Mouse (Mus musculus) yolk sac, embryonic 10.5 days (tissue): Measurements from ENCODE around the gene Chrna9.
"Not testable (repeated sequence)": the region's sequence is repeated elsewhere in the genome, so short reads cannot be mapped to it uniquely, and the experiment has no call there.

Experiments
- DNase-seq: peaks from one replicate; pipeline ENCODE4 v3.0.0-alpha.2; 2017; ENCODE audit warnings: low spot score

Chrna9 gene

GRCm38 (mm10) chr5:65958597-65958996, 23.9 kb downstream of the Chrna9 start:
- no peak for DNase-seq

- DNase-seq = no peak
Observed at GRCm38 (mm10) chr5:65959893-65960596, 25.3 kb downstream of the Chrna9 start.

GRCm38 (mm10) chr5:65960597-65960950, 25.9 kb downstream of the Chrna9 start:
- DNase-seq = no peak

- no peak for DNase-seq
Observed at GRCm38 (mm10) chr5:65963291-65963690, 28.6 kb downstream of the Chrna9 start.

- no peak for DNase-seq
Observed at GRCm38 (mm10) chr5:65965771-65966279, 31.1 kb downstream of the Chrna9 start.

- no peak for DNase-seq
Observed at GRCm38 (mm10) chr5:65967091-65967490, 32.4 kb downstream of the Chrna9 start.

- DNase-seq = no peak
Observed at GRCm38 (mm10) chr5:65968004-65968403, 33.3 kb downstream of the Chrna9 start.

- DNase-seq = no peak
Observed at GRCm38 (mm10) chr5:65973189-65973588, 38.5 kb downstream of the Chrna9 start.

- no peak for DNase-seq
Observed at GRCm38 (mm10) chr5:65975731-65976130, 41.0 kb downstream of the Chrna9 start.

- DNase-seq = no peak
Observed at GRCm38 (mm10) chr5:65986426-65986825, 51.7 kb downstream of the Chrna9 start.

- DNase-seq = not testable (repeated sequence)
Observed at GRCm38 (mm10) chr5:65987004-65987403, 52.3 kb downstream of the Chrna9 start.

- no peak for DNase-seq
Observed at GRCm38 (mm10) chr5:65991191-65991590, 56.5 kb downstream of the Chrna9 start.

- no peak for DNase-seq
Observed at GRCm38 (mm10) chr5:65994643-65995042, 59.9 kb downstream of the Chrna9 start.

- DNase-seq = no peak
Observed at GRCm38 (mm10) chr5:65997813-65998212, 63.1 kb downstream of the Chrna9 start.

GRCm38 (mm10) chr5:65999106-65999505, 64.4 kb downstream of the Chrna9 start:
- no peak for DNase-seq

GRCm38 (mm10) chr5:66000074-66000473, 65.4 kb downstream of the Chrna9 start:
- DNase-seq = no peak

GRCm38 (mm10) chr5:66000567-66001125, 65.9 kb downstream of the Chrna9 start:
- no peak for DNase-seq

- no peak for DNase-seq
Observed at GRCm38 (mm10) chr5:66001232-66001631, 66.5 kb downstream of the Chrna9 start.

GRCm38 (mm10) chr5:66004134-66004925, 69.6 kb downstream of the Chrna9 start, which contains the start of gene 9130230L23Rik:
TSS of gene 9130230L23Rik (minus strand) at chr5:66004285.
- DNase-seq = peak; percentile 75

- DNase-seq = peak; percentile 71
Observed at GRCm38 (mm10) chr5:66005041-66005678, 70.4 kb downstream of the Chrna9 start.

GRCm38 (mm10) chr5:66008245-66008967, 73.7 kb downstream of the Chrna9 start:
- DNase-seq = no peak

GRCm38 (mm10) chr5:66013999-66014398, 79.3 kb downstream of the Chrna9 start:
- DNase-seq = peak; percentile 70
